Mouse (Mus musculus) liver, embryonic 16.5 days (tissue): ENCODE data around the gene Ccl2. TPM values are rescaled to one million over a fixed set of nuclear protein-coding genes. Genes with fewer than 3 reads are reported as not detected.
A peak's percentile ranks its signal among the peaks of the same experiment; 100 is the strongest.

Experiments
- ATAC-seq: fragments of 200-750 bp; cut with Nextera tagmentation; 2 replicates; pipeline ENCODE4 v1.8.0; 2017; ENCODE audit warnings: low read depth, mild to moderate bottlenecking, moderate number of reproducible peaks, moderate library complexity
- H3K27ac ChIP-seq: fragments of 300-500 bp; sonication (generic); 2 replicates; pipeline ENCODE4 v1.5.1; 2014; ENCODE audit warnings: mild to moderate bottlenecking, low read length
- H3K27me3 ChIP-seq: fragments of 300-500 bp; sonication (generic); 2 replicates; pipeline ENCODE4 v1.6.1; 2014; ENCODE audit warnings: low read depth, low read length, mixed read lengths; ENCODE audit not compliant: control insufficient read depth, insufficient read depth
- H3K36me3 ChIP-seq: fragments of 300-500 bp; sonication (generic); 2 replicates; pipeline ENCODE4 v1.6.1; 2014; ENCODE audit warnings: mild to moderate bottlenecking; ENCODE audit not compliant: control insufficient read depth, insufficient read depth
- H3K4me1 ChIP-seq: fragments of 300-500 bp; sonication (generic); 2 replicates; pipeline ENCODE4 v1.6.1; 2014; ENCODE audit warnings: low read depth, low read length, mixed read lengths; ENCODE audit not compliant: control insufficient read depth
- H3K4me2 ChIP-seq: fragments of 300-500 bp; sonication (generic); 2 replicates; pipeline ENCODE4 v1.6.1; 2014; ENCODE audit warnings: low read depth, low read length, mixed read lengths
- H3K4me3 ChIP-seq: fragments of 300-500 bp; sonication (generic); 2 replicates; pipeline ENCODE4 v1.5.1; 2014; ENCODE audit warnings: low read depth, mild to moderate bottlenecking, low read length
- H3K9ac ChIP-seq: fragments of 300-500 bp; sonication (generic); 2 replicates; pipeline ENCODE4 v1.6.1; 2014; ENCODE audit warnings: low read depth, low read length
- H3K9me3 ChIP-seq: fragments of 300-500 bp; sonication (generic); replicated peaks from 2 replicates; pipeline ENCODE4 v1.6.1; 2016; ENCODE audit warnings: low read length; ENCODE audit not compliant: control insufficient read depth
- whole genome bisulfite sequencing: fragments of 180-500 bp; shearing (Covaris S2); extraction: QIAGEN DNeasy Blood & Tissue Kit; methylation state at CpG from one replicate; pipeline ENCODE4 v1.1.7; 2014; ENCODE audit not compliant: insufficient replicate concordance; 5-methylcytosine and 5-hydroxymethylcytosine counted together
- polyA plus RNA-seq: library from polyadenylated mRNA; unstranded; fragments of >200 nt; fragmentation: Nextera tagmentation; extraction: Ambion mirVana; gene quantifications from 2 replicates; pipeline ENCODE4 v1.2.1, GENCODE M21; 2015

Ccl2 gene
- polyA plus RNA-seq = 0.78 and 1.2 TPM in 2 replicates

- Histone ChIP-seq H3K36me3 (no peaks in the 10 kb centered on the region), H3K4me2 (no peak within 1 kb of the TSS), H3K27me3 (no peaks in the 10 kb centered on the region), H3K27ac (no peak within 1 kb of the TSS), H3K9ac (no peak within 1 kb of the TSS), H3K4me3 (no peak within 1 kb of the TSS), H3K9me3 (no peaks in the 10 kb centered on the region), H3K4me1 (no peaks in the 10 kb centered on the region)
- WGBS = 32% methylated on average over 5 of the region's 5 CpGs
- peak; percentile 41; the same call in 1 of the 2 replicates for ATAC-seq
Measured at GRCm38 (mm10) chr11:82035356-82035755, at the start of gene Ccl2. Ccl2 (plus strand) TSS chr11:82035571.

DNA sequence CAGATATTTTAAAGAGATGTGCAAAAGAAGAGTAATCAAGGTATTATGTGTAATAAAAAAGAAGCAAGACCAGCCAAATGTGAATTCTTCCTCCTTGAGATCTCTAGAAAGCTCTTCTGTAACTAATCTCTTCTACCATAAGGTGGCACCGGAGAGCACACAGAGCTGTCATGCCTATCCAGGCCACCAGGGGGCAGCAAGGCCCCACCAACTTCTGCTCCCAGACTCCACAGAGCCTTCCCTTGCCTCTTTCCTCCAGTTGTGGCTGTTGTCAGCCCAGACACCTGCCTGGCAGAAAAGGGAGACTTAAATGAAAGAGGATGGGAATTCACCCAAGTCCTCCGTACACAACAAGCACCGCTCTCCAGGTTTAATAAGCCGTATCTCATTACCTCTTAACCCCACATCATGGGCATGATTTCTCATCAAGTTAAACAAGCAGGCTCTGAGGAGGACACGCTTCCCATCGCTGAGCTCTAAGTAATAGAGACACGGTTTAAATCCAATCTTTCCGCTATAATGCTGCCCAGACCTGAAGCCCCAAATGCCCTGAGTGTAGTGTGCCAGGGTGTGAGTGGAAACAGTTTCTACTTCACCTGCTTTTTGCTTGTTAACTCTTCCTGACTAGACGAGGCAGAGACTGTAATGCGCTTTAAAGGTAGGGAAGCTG lies 39.1 kb upstream of the Ccl2 start:
- Histone ChIP-seq H3K27ac (no peak overlapping the region), H3K4me1 (no peaks in the 10 kb centered on the region), H3K9me3 (no peaks in the 10 kb centered on the region), H3K36me3 (no peaks in the 10 kb centered on the region), H3K9ac (no peak overlapping the region), H3K4me3 (no peak overlapping the region), H3K4me2 (no peak overlapping the region), H3K27me3 (no peaks in the 10 kb centered on the region)
- 49% methylated on average over 10 of the region's 10 CpGs for WGBS
- no peak for ATAC-seq

DNA sequence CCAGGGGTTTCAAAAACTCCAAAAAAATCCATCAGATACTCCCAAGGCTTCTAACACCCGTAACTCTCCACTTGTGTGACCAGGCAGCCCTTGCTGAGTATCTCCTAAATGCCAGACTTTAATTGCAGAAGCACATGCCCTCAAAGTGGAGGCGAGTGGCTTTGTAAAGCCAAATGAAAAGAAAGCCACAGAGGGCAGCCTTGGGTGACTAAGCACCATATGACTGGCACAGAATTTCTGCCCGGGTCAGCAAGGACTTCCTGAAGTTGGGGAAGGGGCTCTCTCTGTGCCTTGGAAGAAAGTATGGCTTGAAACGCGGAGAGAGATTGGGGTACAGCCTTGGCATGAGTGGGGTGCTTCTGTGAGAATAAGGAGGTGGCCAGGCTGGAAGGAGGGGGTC lies 38.3 kb upstream of the Ccl2 start:
- Histone ChIP-seq H3K36me3 (no peaks in the 10 kb centered on the region), H3K27me3 (no peaks in the 10 kb centered on the region), H3K4me3 (no peak overlapping the region), H3K4me1 (no peaks in the 10 kb centered on the region), H3K9ac (no peak overlapping the region), H3K9me3 (no peaks in the 10 kb centered on the region), H3K27ac (no peak overlapping the region), H3K4me2 (no peak overlapping the region)
- WGBS = 48% methylated on average over 5 of the region's 5 CpGs
- no peak for ATAC-seq

DNA sequence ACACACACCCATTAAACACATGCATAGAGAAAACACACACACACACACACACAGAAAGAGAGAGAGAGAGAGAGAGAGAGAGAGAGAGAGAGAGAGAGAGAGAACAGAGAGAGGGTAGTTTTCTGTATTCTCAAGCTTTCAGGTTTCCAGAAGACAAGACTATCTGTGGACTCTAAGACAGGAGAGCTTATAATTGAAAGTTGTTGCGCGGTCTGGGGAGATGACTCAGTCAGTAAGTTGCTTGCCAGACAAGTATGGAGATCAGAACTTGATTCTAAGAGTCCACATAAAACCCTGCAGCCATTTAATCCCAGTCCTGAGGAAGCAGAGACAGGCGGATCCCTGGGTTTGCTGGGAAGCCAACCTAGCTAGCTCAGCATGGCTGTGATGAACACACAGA lies 36.7 kb upstream of the Ccl2 start:
- no peak overlapping the region for H3K4me2 ChIP-seq
- H3K27ac ChIP-seq = no peak overlapping the region
- H3K9me3 ChIP-seq = no peaks in the 10 kb centered on the region
- WGBS = 59% methylated on average over 3 of the region's 3 CpGs
- ATAC-seq = no peak
- H3K4me1 ChIP-seq = no peaks in the 10 kb centered on the region
- no peak overlapping the region for H3K9ac ChIP-seq
- no peak overlapping the region for H3K4me3 ChIP-seq
- no peaks in the 10 kb centered on the region for H3K36me3 ChIP-seq
- no peaks in the 10 kb centered on the region for H3K27me3 ChIP-seq

DNA sequence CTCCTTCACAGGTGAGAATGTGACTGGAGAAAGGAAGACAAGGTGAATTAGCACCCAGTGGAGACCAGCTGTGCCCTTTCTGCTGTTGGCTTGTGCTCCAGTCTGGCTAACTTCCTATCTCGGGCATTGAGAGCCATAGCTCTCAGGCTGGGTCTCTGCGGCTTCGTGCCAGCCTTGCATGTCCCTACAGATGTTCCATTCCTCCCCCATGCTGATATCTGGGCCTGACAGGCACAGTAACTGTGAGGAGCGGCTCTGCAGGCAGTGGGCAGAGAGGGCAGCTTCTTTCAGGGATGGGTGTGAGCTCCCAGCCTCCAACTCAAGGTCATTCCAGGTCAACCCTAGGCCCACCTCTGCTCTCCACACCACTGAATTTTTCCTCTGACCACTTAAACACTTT lies 35.9 kb upstream of the Ccl2 start:
- H3K4me3 ChIP-seq = no peak overlapping the region
- no peak overlapping the region for H3K4me2 ChIP-seq
- no peak for ATAC-seq
- H3K4me1 ChIP-seq = no peaks in the 10 kb centered on the region
- no peaks in the 10 kb centered on the region for H3K9me3 ChIP-seq
- no peak overlapping the region for H3K9ac ChIP-seq
- WGBS = 57% methylated on average over 4 of the region's 4 CpGs
- no peaks in the 10 kb centered on the region for H3K36me3 ChIP-seq
- no peaks in the 10 kb centered on the region for H3K27me3 ChIP-seq
- H3K27ac ChIP-seq = no peak overlapping the region

DNA sequence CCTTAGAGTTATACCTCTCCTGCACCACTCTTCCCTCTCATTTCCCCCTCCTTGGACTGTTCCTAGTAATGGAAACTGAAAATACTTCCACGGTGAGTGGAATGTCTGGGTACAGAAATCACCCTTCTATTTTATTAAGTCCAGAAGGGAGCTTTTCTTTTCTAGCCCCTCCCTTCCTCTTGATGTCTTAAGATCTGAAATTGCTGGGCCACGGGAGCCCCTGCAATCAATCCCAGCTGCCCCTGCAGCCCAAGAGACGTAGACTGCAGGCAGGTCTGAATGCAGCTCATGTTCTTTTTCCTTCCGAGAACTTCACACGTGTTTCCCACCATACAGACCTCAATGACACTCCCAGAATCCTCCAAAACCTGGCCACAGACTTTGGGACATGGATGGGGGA lies 34.8 kb upstream of the Ccl2 start:
- Histone ChIP-seq H3K9ac (no peak overlapping the region), H3K4me2 (no peak overlapping the region), H3K4me3 (no peak overlapping the region), H3K9me3 (no peaks in the 10 kb centered on the region), H3K4me1 (no peaks in the 10 kb centered on the region), H3K27ac (no peak overlapping the region), H3K36me3 (no peaks in the 10 kb centered on the region), H3K27me3 (no peaks in the 10 kb centered on the region)
- no peak for ATAC-seq
- WGBS = 43% methylated on average over 5 of the region's 5 CpGs

- Histone ChIP-seq H3K27ac (no peak overlapping the region), H3K4me1 (no peaks in the 10 kb centered on the region), H3K9ac (no peak overlapping the region), H3K9me3 (no peaks in the 10 kb centered on the region), H3K4me2 (no peak overlapping the region), H3K27me3 (no peaks in the 10 kb centered on the region), H3K4me3 (no peak overlapping the region), H3K36me3 (no peaks in the 10 kb centered on the region)
- 20% methylated on average over 2 of the region's 2 CpGs for WGBS
- ATAC-seq = no peak
Measured at GRCm38 (mm10) chr11:82004810-82005209, 30.6 kb upstream of the Ccl2 start.

- Histone ChIP-seq H3K9ac (no peak overlapping the region), H3K4me1 (no peaks in the 10 kb centered on the region), H3K4me2 (no peak overlapping the region), H3K27me3 (no peaks in the 10 kb centered on the region), H3K27ac (0 out of 2 replicates have a peak overlapping the region, but pooled peaks have one; percentile 17), H3K4me3 (no peak overlapping the region), H3K9me3 (no peaks in the 10 kb centered on the region), H3K36me3 (no peaks in the 10 kb centered on the region)
- no peak for ATAC-seq
- 6% methylated on average over 12 of the region's 12 CpGs for WGBS
Measured at GRCm38 (mm10) chr11:82006796-82007423, 28.5 kb upstream of the Ccl2 start.

- no peak overlapping the region for H3K27ac ChIP-seq
- no peaks in the 10 kb centered on the region for H3K36me3 ChIP-seq
- 69% methylated on average over 3 of the region's 3 CpGs for whole genome bisulfite sequencing
- H3K4me2 ChIP-seq = no peak overlapping the region
- H3K9ac ChIP-seq = no peak overlapping the region
- H3K4me1 ChIP-seq = no peaks in the 10 kb centered on the region
- no peaks in the 10 kb centered on the region for H3K9me3 ChIP-seq
- H3K4me3 ChIP-seq = no peak overlapping the region
- no peak for ATAC-seq
- no peaks in the 10 kb centered on the region for H3K27me3 ChIP-seq
Measured at GRCm38 (mm10) chr11:82010115-82010514, 25.3 kb upstream of the Ccl2 start.
